Mouse (Mus musculus) gastrocnemius, postnatal 14 days (tissue): ENCODE measurements around the gene Dhx36. TPM values are rescaled to one million over a fixed set of nuclear protein-coding genes. Genes with fewer than 3 reads are reported as not detected.

Experiments used
- DNase-seq: peaks from one replicate; pipeline ENCODE4 v3.0.0; 2021; ENCODE audit warnings: mixed read lengths
- intact Hi-C: fragments of 180-260 bp; cut with DNase I; formaldehyde crosslinking; loops from one replicate; pipeline ENCODE4 v1.15.1; 2025; ENCODE audit warnings: low total_unique reads
- total RNA-seq, 2 experiments: library from RNA; stranded (reverse); gene quantifications; 2 replicates each; pipeline ENCODE4 v1.2.3; 2021

Dhx36 gene
- total RNA-seq, 2 experiments from 2014 or later = 13.8 to 14.0 TPM

GRCm38 (mm10) chr3:62440431-62440969 is 66.3 kb downstream of the Dhx36 start:
- DNase-seq = no peak
- intact Hi-C loops = no loop called here

DNA sequence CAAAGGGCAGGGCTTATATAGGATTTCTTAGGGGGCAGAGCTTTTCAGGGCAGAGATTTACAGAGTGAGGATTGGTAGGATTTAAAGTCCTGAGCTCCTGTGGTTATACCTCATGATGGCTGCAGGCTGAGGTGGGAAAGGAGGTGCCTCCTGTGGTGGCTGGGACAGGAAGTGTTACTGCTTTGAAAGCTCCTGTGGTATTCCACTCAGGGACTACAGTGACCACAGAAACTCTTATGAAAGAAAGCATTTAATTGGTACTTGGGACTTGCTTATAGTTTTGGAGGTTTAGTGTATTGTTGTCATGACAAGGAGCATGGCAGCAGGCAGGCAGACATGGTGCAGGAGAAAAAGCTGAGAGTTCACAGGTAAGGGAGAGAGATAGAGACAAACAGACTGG is 70.9 kb downstream of the Dhx36 start:
- intact Hi-C loops = no loop called here

GRCm38 (mm10) chr3:62433675-62434074 is 73.1 kb downstream of the Dhx36 start:
- intact Hi-C loops = no loop called here

More for the DNA sequence above, 70.9 kb downstream of the Dhx36 start:
- DNase-seq = no peak

GRCm38 (mm10) chr3:62418387-62419138 is 88.2 kb downstream of the Dhx36 start:
- intact Hi-C loops = no loop called here
- DNase-seq = no peak

More at GRCm38 (mm10) chr3:62433675-62434074, 73.1 kb downstream of the Dhx36 start:
- DNase-seq = no peak

Other genes with a start within 250 kb of the Dhx36 start
- gene Arhgef26, start 168.7 kb downstream of the Dhx36 start, total RNA-seq = 1 to 10 TPM; 3.1 to 3.7 TPM
- gene Gpr149, start 98.1 kb upstream of the Dhx36 start, total RNA-seq = under 1 TPM in 1 of 2 experiments, not detected in 1; 0.04 TPM